Mouse (Mus musculus): ENCODE measurements around the gene Foxc2. TPM values are rescaled to one million over a fixed set of nuclear protein-coding genes. Genes with fewer than 3 reads are reported as not detected.

The Foxc2 gene
- polyA plus RNA-seq, 1 experiment from 2014 or later: 0.90 TPM

DNA sequence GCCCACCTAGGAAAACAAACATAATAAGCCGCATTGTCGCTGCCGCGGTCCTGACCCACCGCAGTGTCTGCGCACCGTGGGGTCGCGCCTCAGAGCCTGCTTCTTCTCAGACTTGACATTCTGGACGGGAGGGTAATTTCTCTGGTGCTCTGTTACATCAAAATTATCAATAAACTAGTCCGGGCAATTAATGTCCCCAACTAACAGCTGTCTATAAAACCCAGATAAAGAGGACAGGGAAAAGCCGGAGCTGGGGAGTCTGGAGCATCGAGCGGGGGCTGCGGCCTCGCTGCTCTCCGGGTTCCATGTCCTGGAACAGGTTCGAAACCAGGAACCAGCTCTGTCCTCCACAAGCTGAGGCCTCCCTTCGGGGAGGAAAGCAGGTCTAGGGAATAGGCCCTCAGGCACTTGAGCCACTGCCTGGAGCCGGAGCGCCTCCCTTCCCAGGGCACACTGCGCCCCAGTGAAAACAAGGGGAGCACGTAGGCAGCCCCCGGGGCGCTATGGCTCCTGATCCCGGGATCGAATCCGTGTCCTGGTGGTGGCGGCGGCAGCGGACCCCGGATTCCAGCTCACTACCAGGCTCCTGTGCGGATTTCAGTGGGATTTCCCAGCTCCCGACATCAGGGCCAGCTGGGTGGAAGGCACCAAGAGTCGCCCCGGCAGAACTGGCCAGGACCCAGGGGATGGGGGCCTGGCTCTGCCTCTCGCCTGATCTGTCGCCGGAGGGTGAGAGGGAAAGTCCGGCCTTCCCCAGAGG is 26.9 kb upstream of the Foxc2 start:
- ATAC-seq: no peak

GRCm38 (mm10) chr8:121089631-121090380 is 26.2 kb upstream of the Foxc2 start:
- 2% methylated on average over 32 of the region's 32 CpGs for WGBS
- Histone ChIP-seq H3K9me3 (replicated peaks) (no peaks in the 10 kb centered on the region), H3K27me3 (peaks cover 96% of the 10 kb centered on the region), H3K4me2 (no peak overlapping the region), H3K4me3 (no peak overlapping the region), H3K4me1 (peaks cover 4% of the 10 kb centered on the region), H3K9ac (no peak overlapping the region), H3K27ac (no peak overlapping the region), H3K36me3 (ENCODE audit: poor library complexity, severe bottlenecking) (no peaks in the 10 kb centered on the region)
- no peak for ATAC-seq

More for the DNA sequence above, 26.9 kb upstream of the Foxc2 start:
- H3K4me2 ChIP-seq: no peak overlapping the region
- peaks cover 98% of the 10 kb centered on the region for H3K27me3 ChIP-seq
- H3K4me3 ChIP-seq: no peak overlapping the region
- H3K27ac ChIP-seq: no peak overlapping the region
- under 1% methylated on average over 40 of the region's 40 CpGs for WGBS
- peaks cover 11% of the 10 kb centered on the region for H3K4me1 ChIP-seq
- H3K9ac ChIP-seq: no peak overlapping the region
- H3K9me3 ChIP-seq (replicated peaks): no peaks in the 10 kb centered on the region
- H3K36me3 ChIP-seq (ENCODE audit: poor library complexity, severe bottlenecking): no peaks in the 10 kb centered on the region

- ATAC-seq: no peak
- 0% methylated on average over 1 of the region's 1 CpGs for WGBS
- peaks cover 91% of the 10 kb centered on the region for H3K27me3 ChIP-seq
- no peaks in the 10 kb centered on the region for H3K36me3 ChIP-seq (ENCODE audit: poor library complexity, severe bottlenecking)
- no peak overlapping the region for H3K4me3 ChIP-seq
- no peak overlapping the region for H3K9ac ChIP-seq
- no peaks in the 10 kb centered on the region for H3K4me1 ChIP-seq
- H3K4me2 ChIP-seq: no peak overlapping the region
- no peak overlapping the region for H3K27ac ChIP-seq
- H3K9me3 ChIP-seq (replicated peaks): no peaks in the 10 kb centered on the region
These were observed 25.3 kb upstream of the Foxc2 start for GRCm38 (mm10) chr8:121090716-121091115.

DNA sequence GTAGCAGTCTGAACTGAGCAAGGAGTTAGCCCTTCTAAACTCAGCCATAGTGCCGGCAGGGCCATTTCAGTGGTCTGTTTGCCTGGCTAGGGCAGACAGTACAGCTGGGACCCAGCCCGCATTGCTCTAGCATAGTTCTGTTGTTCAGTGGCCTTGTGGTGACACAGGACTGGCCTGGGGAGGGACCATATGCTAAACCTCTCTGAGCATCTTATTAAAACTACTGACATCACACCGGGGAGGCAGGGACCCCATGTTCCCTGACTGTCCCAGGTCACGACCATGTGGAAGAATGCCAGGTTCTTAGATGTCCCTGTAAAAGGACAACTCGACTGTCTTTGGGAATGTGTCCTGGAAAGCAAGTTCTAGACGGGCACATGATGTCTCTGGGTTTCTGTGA is 23.8 kb upstream of the Foxc2 start:
- Histone ChIP-seq H3K9ac (no peak overlapping the region), H3K36me3 (ENCODE audit: poor library complexity, severe bottlenecking) (peaks cover 8% of the 10 kb centered on the region)
- 29% methylated on average over 6 of the region's 6 CpGs for WGBS

DNA sequence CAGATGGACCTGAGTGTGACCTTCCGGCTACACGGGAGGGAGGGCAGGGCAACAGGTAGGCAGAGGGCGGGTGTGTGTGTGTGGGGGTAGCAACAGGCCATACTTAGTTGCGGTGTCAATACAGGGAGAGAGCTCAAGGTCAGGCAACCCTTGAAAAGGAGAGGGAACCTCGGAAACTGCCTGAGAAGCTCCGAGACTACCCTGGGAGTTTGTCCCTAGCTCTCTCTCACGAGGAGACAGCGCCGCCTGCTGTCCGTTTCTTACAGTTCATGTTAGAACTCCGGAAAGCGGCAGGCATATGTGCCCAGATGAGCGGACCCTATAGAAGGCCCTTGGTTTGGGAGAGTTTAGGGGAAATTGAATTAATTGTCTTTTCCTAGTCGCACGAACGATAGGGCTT is 23.3 kb upstream of the Foxc2 start:
- WGBS: 3% methylated on average over 16 of the region's 16 CpGs
- Histone ChIP-seq H3K27me3 (peaks cover 71% of the 10 kb centered on the region), H3K4me1 (no peaks in the 10 kb centered on the region), H3K9me3 (replicated peaks) (no peaks in the 10 kb centered on the region), H3K27ac (no peak overlapping the region), H3K4me3 (no peak overlapping the region), H3K36me3 (ENCODE audit: poor library complexity, severe bottlenecking) (peaks cover 13% of the 10 kb centered on the region), H3K9ac (no peak overlapping the region), H3K4me2 (no peak overlapping the region)
- ATAC-seq: peak; percentile 73

More for the DNA sequence above, 23.8 kb upstream of the Foxc2 start:
- ATAC-seq: peak; percentile 22; the same call in 1 of the 2 replicates
- Histone ChIP-seq H3K27me3 (peaks cover 76% of the 10 kb centered on the region), H3K4me3 (no peak overlapping the region), H3K4me1 (no peaks in the 10 kb centered on the region), H3K9me3 (replicated peaks) (no peaks in the 10 kb centered on the region), H3K4me2 (no peak overlapping the region), H3K27ac (no peak overlapping the region)

DNA sequence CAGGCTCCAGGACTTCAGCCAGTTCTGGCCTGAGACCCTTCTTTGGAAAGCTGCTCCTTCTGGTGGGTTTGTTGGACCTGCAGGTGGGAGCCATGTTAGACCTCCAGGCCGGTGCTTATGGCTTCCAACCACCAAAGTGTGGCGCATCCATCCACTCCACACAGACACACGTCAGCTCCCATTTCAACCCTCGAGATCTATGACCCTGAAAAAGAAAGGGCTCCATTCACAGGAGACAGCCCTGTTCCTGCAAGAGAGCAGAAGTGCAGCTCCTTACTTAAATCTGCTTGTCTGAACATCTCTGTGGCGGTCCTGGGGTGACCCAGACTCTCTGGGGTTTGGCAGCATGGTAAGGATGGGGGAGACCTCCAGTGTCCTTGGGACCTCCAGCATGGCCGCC is 22.5 kb upstream of the Foxc2 start:
- H3K9me3 ChIP-seq (replicated peaks): no peaks in the 10 kb centered on the region
- peaks cover 64% of the 10 kb centered on the region for H3K27me3 ChIP-seq
- peaks cover 22% of the 10 kb centered on the region for H3K36me3 ChIP-seq (ENCODE audit: poor library complexity, severe bottlenecking)
- no peak overlapping the region for H3K4me3 ChIP-seq
- H3K4me2 ChIP-seq: no peak overlapping the region
- 64% methylated on average over 6 of the region's 6 CpGs for WGBS
- H3K27ac ChIP-seq: no peak overlapping the region
- H3K4me1 ChIP-seq: no peaks in the 10 kb centered on the region
- H3K9ac ChIP-seq: no peak overlapping the region
- no peak for ATAC-seq

- Histone ChIP-seq H3K27ac (no peak overlapping the region), H3K36me3 (ENCODE audit: poor library complexity, severe bottlenecking) (peaks cover 64% of the 10 kb centered on the region), H3K4me1 (peaks cover 13% of the 10 kb centered on the region), H3K27me3 (no peaks in the 10 kb centered on the region), H3K9ac (no peak overlapping the region), H3K9me3 (replicated peaks) (no peaks in the 10 kb centered on the region), H3K4me2 (no peak overlapping the region), H3K4me3 (no peak overlapping the region)
- 54% methylated on average over 17 of the region's 17 CpGs for WGBS
- ATAC-seq: 0 out of 2 replicates have a peak, but pooled peaks have one; percentile 3
These were observed 11.7 kb upstream of the Foxc2 start for GRCm38 (mm10) chr8:121104049-121104818.

DNA sequence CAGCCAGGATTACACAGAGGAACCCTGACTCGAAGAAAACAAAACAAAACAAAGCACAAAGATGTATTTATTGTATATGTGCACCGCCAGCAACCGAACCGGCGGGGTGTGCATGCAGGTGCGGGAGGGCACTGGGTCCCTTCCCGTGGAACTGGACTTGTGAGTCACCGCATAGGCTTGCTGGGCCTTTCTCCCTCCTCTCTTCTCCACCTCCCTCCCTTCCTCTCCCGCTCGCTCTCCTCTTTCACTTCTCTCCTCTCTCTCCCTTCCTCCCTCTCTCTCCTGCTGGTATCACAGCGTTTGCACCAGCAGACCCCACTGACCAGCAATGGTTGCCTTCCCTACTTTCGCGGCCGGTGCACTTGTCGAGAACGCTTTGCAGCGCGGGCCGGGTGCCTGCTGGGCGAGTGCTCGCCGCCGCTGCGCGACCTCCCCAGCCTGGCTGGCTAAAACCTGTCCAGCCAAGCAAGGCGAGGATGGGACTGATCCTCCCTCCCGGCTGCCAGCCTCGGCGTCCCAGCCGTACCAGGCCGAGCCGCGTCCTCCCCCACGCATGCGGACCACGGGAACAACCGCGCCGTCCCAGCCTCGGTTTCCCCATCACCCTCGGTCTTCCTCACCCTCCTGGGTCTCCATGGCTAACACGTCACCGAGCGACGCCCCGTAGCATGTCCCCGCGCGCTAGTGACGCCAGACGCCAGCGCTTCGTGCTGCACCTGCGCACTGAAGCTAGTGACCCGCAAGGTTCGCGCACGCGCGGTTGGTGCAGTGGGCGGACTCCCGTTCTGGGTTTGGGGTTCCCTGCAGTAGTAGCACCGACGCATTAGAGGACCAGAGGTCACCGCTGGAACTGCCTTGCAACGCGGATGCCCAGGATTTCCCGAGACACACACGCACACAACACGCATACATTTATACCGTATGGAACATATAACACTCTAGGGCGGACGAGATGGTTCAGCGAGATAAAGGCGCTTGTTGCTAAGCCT is 8.0 kb upstream of the Foxc2 start, which contains the start of gene Mthfsd:
Mthfsd (minus strand) TSS at position 725 of the 989 bp plus-strand sequence.
- H3K9ac ChIP-seq: peak within 1 kb of the TSS; percentile 87
- H3K27me3 ChIP-seq: peaks cover 24% of the 10 kb centered on the region
- no peaks in the 10 kb centered on the region for H3K9me3 ChIP-seq (replicated peaks)
- peak; percentile 96 for ATAC-seq
- WGBS: under 1% methylated on average over 75 of the region's 75 CpGs
- peaks cover 28% of the 10 kb centered on the region for H3K36me3 ChIP-seq (ENCODE audit: poor library complexity, severe bottlenecking)
- H3K4me1 ChIP-seq: peaks cover 13% of the 10 kb centered on the region
- peak within 1 kb of the TSS; percentile 97 for H3K4me2 ChIP-seq
- peak within 1 kb of the TSS; percentile 75 for H3K4me3 ChIP-seq
- peak within 1 kb of the TSS; percentile 60 for H3K27ac ChIP-seq

- Histone ChIP-seq H3K4me2 (peak overlapping the region; percentile 97), H3K27ac (no peak overlapping the region), H3K36me3 (ENCODE audit: poor library complexity, severe bottlenecking) (peaks cover 21% of the 10 kb centered on the region), H3K4me1 (peaks cover 13% of the 10 kb centered on the region), H3K9ac (peak overlapping the region; percentile 87), H3K27me3 (peaks cover 29% of the 10 kb centered on the region), H3K9me3 (replicated peaks) (no peaks in the 10 kb centered on the region), H3K4me3 (peak overlapping the region; percentile 75)
- ATAC-seq: no peak
- 14% methylated on average over 5 of the region's 5 CpGs for WGBS
These were observed 7.3 kb upstream of the Foxc2 start for GRCm38 (mm10) chr8:121108657-121109056.

DNA sequence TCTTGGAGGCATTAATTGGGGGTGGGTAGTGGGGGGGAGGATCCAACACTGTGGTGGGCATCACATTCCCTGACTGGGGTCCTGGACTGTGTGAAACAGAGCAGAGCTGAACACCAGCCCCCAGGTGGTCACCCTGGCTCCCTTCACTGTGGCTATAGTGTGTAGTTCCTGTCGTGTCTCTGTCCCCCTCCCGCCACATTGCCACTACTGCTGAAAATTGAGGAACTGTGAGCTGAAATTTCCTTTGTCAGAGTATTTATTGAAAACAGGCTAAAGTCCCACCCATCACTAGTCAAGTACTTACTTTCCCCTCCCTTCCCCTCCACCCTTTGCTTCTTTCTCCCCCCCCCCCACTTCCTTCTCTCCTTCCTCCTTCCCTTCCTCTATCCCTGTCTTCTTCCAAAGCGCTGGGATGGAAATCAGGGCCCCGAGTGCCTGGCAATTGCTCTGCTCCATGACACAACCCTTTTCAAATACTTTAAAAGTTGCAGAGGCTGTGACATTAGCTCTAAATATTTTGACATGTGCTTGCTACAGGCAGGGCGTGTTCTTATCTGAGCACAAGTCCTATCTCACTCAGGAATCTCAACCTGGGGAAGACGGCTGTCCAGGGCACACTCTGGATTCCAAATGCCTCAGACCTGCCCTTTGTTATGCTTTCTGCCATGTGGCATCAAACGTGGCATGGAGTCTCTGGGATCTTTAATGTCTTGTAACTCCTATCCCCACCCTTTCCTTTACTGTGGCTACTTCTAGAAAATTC is 4.6 kb upstream of the Foxc2 start:
- Histone ChIP-seq H3K36me3 (ENCODE audit: poor library complexity, severe bottlenecking) (peaks cover 3% of the 10 kb centered on the region; the same call in 1 of the 2 replicates), H3K9ac (no peak overlapping the region)
- ATAC-seq: no peak

More for the DNA sequence above, 4.6 kb upstream of the Foxc2 start:
- peaks cover 55% of the 10 kb centered on the region for H3K27me3 ChIP-seq
- H3K4me2 ChIP-seq: no peak overlapping the region
- H3K9me3 ChIP-seq (replicated peaks): no peaks in the 10 kb centered on the region
- peaks cover 16% of the 10 kb centered on the region for H3K4me1 ChIP-seq
- WGBS: 45% methylated on average over 7 of the region's 7 CpGs
- H3K4me3 ChIP-seq: no peak overlapping the region
- no peak overlapping the region for H3K27ac ChIP-seq

Measured in forebrain, embryonic 13.5 days (tissue).